Mouse (Mus musculus) bone marrow, adult 2 months (tissue): ENCODE data around the gene Klhl25. TPM values are rescaled to one million over a fixed set of nuclear protein-coding genes. Genes with fewer than 3 reads are reported as not detected.
"Not testable (repeated sequence)": the region's sequence is repeated elsewhere in the genome, so short reads cannot be mapped to it uniquely, and the experiment has no call there.

ENCODE experiments used
- H3K27ac ChIP-seq: fragments of 200-500 bp; 2 replicates; pipeline ENCODE4 v1.5.1; 2012; ENCODE audit warnings: low read depth, mild to moderate bottlenecking, control low read depth, inconsistent platforms, low read length; ENCODE audit not compliant: control insufficient read depth, poor library complexity, insufficient read depth
- H3K4me1 ChIP-seq: fragments of 200-500 bp; 2 replicates; pipeline ENCODE4 v1.6.1; 2011; ENCODE audit warnings: low read length; ENCODE audit not compliant: control insufficient read depth, insufficient read depth
- H3K4me3 ChIP-seq: fragments of 200-500 bp; replicated peaks from 2 replicates; pipeline ENCODE3; 2011; ENCODE audit warnings: mild to moderate bottlenecking, low read depth, low read length, control low read depth; ENCODE audit not compliant: control insufficient read depth
- CTCF ChIP-seq: fragments of 200-500 bp; IDR thresholded peaks from 2 replicates; pipeline ENCODE4 v1.5.1; 2011; ENCODE audit warnings: low read length, control low read depth; ENCODE audit not compliant: control insufficient read depth, insufficient read depth
- POLR2A ChIP-seq: fragments of 200-500 bp; IDR thresholded peaks from 2 replicates; pipeline ENCODE4 v1.6.1; 2011; ENCODE audit warnings: low read depth, mild to moderate bottlenecking, control low read depth, low read length, borderline replicate concordance; ENCODE audit not compliant: control insufficient read depth
- WGBS: fragments of 180-500 bp; shearing (Covaris S2); methylation state at CpG from one replicate; pipeline ENCODE4 v1.1.7; 2018; 5-methylcytosine and 5-hydroxymethylcytosine counted together
- polyA plus RNA-seq: library from polyadenylated mRNA; stranded (reverse); fragments of >200 nt; gene quantifications from 2 replicates; pipeline ENCODE4 v1.2.4, GENCODE M21; 2011; ENCODE audit warnings: low replicate concordance; ENCODE audit not compliant: missing spikeins, insufficient read depth, insufficient read length

Gene Klhl25
- polyA plus RNA-seq, 1 experiment = 24.2 TPM

- Histone ChIP-seq H3K27ac (no peak overlapping the region), H3K4me1 (peaks cover 3% of the 10 kb centered on the region; the same call in 1 of the 2 replicates), H3K4me3 (no peak overlapping the region)
- no peak for TF ChIP-seq CTCF
- no peak for TF ChIP-seq POLR2A
- 56% methylated on average over 8 of the region's 8 CpGs for WGBS
These were observed 51.4 kb downstream of the Klhl25 start for GRCm38 (mm10) chr7:75899517-75899916.

GRCm38 (mm10) chr7:75899954-75900353 is 51.8 kb downstream of the Klhl25 start:
- Histone ChIP-seq H3K27ac (no peak overlapping the region), H3K4me1 (peaks cover 3% of the 10 kb centered on the region; the same call in 1 of the 2 replicates), H3K4me3 (no peak overlapping the region)
- WGBS = 29% methylated on average over 4 of the region's 4 CpGs
- TF ChIP-seq CTCF (no peak), POLR2A (no peak)

DNA sequence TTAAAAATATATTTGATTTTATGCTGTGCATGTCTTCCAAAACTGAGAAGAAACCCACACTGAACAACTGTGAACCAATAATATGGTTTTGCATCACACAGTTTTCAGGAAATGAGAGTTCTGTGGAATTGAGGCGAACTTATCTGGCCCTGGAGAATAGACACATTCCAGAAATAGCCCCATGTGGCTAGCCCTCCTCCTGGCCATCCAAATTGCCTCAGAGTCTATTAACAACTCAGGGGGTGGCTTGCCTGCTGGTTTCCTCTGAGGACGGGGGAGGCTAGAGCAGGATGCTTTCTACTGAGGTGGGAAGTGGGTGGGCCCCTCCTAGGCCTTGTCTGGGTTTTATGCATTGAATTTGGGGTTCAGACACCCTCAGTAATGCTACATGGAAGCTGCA is 57.0 kb downstream of the Klhl25 start:
- Histone ChIP-seq H3K4me3 (no peak overlapping the region), H3K4me1 (no peaks in the 10 kb centered on the region), H3K27ac (no peak overlapping the region)
- no peak for TF ChIP-seq CTCF
- no peak for TF ChIP-seq POLR2A
- WGBS = 7% methylated on average over 2 of the region's 2 CpGs

DNA sequence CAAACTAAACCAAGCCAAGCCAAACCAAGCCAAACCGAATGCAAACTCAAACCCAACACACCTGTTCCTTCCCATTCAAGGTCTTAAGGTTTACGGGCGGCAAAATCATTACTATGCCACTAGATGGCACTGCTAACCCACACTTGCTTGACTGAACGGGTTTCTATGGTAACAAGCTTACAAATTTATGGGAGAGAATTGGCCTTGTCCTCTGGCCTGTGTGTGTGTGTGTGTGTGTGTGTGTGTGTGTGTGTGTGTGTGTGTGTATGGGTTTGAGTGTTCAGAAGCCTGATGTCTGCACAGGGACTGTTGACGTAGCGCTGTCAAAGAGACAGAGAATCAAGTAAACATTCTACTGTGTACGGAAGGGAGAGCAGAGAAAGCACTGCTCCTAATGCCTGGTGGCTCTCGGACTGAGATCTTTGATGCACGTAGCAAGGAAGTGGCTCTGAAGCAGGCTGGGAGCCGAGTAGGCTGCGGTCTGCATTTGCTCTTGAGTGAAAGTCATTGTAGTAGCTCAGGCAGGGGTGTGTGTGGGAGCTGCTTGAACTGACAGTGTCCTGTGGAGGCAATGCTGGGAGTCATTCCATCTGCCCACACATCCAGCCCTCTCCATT is 62.0 kb downstream of the Klhl25 start:
- H3K4me3 ChIP-seq = no peak overlapping the region
- no peaks in the 10 kb centered on the region for H3K4me1 ChIP-seq
- no peak overlapping the region for H3K27ac ChIP-seq
- no peak for TF ChIP-seq POLR2A
- TF ChIP-seq CTCF = peak; percentile 42
- 16% methylated on average over 11 of the region's 11 CpGs for WGBS

GRCm38 (mm10) chr7:75910652-75911035 is 62.5 kb downstream of the Klhl25 start:
- TF ChIP-seq POLR2A (no peak), CTCF (no peak)
- WGBS = 44% methylated on average over 8 of the region's 8 CpGs
- H3K27ac ChIP-seq = no peak overlapping the region
- no peaks in the 10 kb centered on the region for H3K4me1 ChIP-seq
- no peak overlapping the region for H3K4me3 ChIP-seq

GRCm38 (mm10) chr7:75913952-75914351 is 65.8 kb downstream of the Klhl25 start:
- TF ChIP-seq POLR2A = no peak
- peak; percentile 86 for TF ChIP-seq CTCF
- H3K4me3 ChIP-seq = no peak overlapping the region
- WGBS = 7% methylated on average over 7 of the region's 7 CpGs
- no peak overlapping the region for H3K27ac ChIP-seq
- H3K4me1 ChIP-seq = no peaks in the 10 kb centered on the region

GRCm38 (mm10) chr7:75915550-75915949 is 67.4 kb downstream of the Klhl25 start:
- H3K4me3 ChIP-seq, H3K4me1 ChIP-seq, H3K27ac ChIP-seq: not testable (repeated sequence)
- 51% methylated on average over 3 of the region's 3 CpGs for WGBS

GRCm38 (mm10) chr7:75917662-75918061 is 69.6 kb downstream of the Klhl25 start:
- Histone ChIP-seq H3K4me1 (no peaks in the 10 kb centered on the region), H3K4me3 (no peak overlapping the region), H3K27ac (no peak overlapping the region)
- TF ChIP-seq CTCF (no peak), POLR2A (no peak)
- WGBS = 79% methylated on average over 4 of the region's 4 CpGs

- H3K4me1 ChIP-seq, H3K27ac ChIP-seq, H3K4me3 ChIP-seq: not testable (repeated sequence)
- WGBS = 16% methylated on average over 3 of the region's 3 CpGs
These were observed 71.6 kb downstream of the Klhl25 start for GRCm38 (mm10) chr7:75919745-75920144.
